Mouse (Mus musculus): ENCODE measurements at regions not wholly inside any gene's neighbourhood (a gene's known extent, or its start where the extent isn't known, plus 50 kb on each side); places are given as distances from the start of the nearest gene placed in this dataset.

DNA sequence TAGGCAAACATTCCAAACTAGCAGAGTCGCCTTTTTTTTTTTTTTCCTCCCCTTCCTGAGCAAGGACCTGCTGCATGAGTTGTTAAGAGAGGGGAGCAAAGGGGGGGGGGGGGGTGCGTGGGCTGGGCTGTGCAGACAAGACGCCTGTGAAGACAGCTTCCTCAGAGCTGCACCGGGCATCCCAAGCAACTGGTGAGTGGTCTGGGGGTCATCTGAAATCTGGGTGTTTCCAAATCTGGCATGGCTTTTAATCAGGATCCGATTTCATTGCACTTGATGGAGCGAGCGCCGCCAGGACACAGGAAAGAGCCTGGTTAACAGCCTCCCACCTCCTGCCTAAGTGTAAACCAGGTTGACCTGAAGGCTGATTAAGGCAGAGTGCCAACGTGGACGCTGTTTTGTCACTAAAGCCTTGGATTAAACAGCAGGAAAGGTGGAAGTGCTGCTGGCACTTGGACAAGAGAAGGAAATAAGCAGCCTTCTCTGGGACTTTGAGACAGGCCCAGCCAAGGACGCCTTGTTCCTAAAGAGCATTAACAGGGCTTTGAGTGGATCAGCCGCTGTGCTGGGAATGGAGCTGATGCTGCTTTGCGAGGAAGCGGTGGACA is 622.3 kb upstream of the Tenm3 start:
- TF ChIP-seq CTCF (conservative IDR thresholded peaks at IDR 0.05; ENCODE audit: insufficient read depth, insufficient read length, low read depth, low read length) (no peak), POLR2A (IDR thresholded peaks at IDR 0.05; ENCODE audit: low read depth, low read length) (no peak)

Data from kidney, adult 2 months (tissue).